Mouse (Mus musculus) liver, postnatal 0 days (tissue): ENCODE measurements around the gene Sel1l.

Experiments used
- CTCF ChIP-seq: sonication (generic); IDR thresholded peaks from 2 replicates; pipeline ENCODE4 v1.5.1; 2016; ENCODE audit warnings: antibody characterized with exemption, low read depth
- EP300 ChIP-seq: IDR thresholded peaks from 2 replicates; pipeline ENCODE4 v1.6.1; 2016; ENCODE audit warnings: antibody characterized with exemption, low read depth, mild to moderate bottlenecking

DNA sequence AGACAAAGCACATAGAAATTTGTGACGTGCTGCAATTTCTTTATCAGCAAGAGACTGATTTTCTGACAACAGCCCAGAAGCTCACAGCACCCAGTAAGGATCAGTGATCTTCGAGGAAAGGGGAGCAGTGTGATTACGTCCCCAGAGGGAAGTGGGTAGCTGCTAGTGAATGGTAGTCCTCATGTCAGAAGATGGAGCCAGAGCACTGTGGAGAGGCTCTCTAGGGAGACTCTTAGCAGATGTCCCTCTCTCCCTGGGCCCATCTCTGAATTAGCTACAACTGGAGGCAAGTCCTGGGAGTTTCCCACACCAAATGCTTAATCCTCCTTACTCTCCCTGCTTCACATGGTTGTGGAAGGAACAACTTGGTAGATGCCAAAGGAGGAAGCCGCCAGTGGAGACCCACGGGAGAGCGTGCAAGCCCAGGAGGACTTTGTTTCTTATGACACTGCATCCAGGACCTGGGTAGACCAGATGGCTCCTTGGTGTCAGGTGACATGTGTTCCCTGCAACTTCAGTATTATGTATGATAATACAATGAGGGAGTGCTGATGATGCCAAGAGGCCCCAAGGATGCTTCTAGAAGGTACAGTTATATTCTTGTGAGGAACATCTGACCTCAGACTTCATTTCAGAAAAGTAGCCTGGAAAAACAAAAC is 50.1 kb downstream of the Sel1l start:
- TF ChIP-seq CTCF: no peak
- TF ChIP-seq EP300: no peak
